Mouse (Mus musculus): ENCODE results near the gene Rgs6.

Rgs6 gene

DNA sequence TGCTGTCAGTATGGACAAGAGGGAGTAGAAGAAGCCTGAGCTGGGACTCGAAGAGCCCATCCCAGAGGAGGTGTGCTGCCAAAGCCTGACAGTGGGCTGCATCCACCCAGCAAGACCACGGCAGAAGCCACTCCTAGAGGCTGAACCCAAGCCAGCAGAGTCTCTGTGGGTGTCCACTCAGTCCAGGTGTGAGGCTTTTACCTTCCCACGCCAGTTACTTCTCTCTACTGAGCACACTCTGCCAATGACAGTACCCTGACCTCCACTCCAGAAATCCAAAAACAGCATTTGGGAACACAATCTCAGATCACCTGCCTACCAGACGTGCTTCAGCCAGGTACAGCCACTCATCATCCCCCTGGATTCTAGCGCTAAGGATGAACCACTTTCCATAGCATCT lies 619.4 kb downstream of the Rgs6 start:
- DNase-seq (ENCODE audit: low spot score), result no peak

DNA sequence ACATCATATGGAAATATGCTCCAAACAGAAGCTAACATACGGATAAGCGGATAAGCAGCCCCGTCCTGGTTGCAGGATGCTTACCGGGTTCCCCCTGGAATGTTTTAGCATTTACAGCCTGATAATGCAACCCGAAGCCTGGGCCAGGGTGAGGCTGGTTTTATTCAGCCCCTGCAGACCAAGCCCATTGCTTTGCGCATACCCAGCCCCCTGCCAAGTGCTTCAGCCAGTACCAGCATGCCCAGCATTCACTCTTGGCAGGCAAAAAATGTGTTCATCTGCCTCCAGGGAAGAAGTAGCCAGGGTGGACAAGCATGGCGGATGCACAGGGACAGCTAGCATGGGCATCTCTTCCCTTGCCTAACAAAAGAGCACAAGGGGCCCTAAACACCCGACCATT lies 619.9 kb downstream of the Rgs6 start:
- DNase-seq (ENCODE audit: low spot score), result no peak

DNA sequence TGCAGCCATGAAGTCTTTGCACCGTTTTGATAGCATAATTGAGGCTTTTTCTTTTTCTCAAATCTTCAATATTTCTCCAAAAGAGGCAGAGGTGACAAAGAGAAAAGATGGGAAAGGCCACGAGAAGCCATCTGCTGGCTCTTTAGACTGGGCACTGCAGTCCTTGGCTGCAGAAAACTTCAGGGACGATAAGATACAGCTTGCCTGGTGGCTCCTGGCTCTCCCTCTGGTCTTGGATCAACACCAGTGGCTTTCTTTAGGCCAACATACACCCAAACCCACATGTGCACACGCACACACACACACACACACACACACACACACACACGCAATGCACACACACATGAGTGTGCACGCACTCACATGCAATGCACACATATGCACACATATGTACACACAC lies 620.7 kb downstream of the Rgs6 start:
- no peak for DNase-seq (ENCODE audit: low spot score)

- DNase-seq (ENCODE audit: low spot score), result no peak
These were observed 621.4 kb downstream of the Rgs6 start for GRCm38 (mm10) chr12:83209461-83209860.

DNA sequence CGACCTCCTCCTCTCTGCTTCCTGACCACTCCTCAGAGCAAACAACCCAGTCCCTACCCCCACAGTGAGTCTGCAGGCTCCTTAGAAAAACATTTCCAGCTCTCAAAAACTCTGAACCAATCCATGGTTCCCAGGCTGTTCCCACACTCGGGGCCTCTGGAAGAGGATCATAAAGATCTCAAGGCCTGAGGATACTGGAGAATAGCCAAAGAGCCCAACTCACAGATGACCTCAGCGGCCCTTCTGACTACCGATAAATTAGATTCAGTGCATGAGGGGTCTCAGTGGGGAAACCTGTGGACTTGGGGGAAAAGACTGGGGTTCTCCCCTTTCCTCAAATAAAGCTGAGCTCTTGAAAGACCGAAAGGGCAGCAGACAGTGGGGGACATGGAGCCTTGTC lies 622.2 kb downstream of the Rgs6 start:
- DNase-seq (ENCODE audit: low spot score), result no peak

DNA sequence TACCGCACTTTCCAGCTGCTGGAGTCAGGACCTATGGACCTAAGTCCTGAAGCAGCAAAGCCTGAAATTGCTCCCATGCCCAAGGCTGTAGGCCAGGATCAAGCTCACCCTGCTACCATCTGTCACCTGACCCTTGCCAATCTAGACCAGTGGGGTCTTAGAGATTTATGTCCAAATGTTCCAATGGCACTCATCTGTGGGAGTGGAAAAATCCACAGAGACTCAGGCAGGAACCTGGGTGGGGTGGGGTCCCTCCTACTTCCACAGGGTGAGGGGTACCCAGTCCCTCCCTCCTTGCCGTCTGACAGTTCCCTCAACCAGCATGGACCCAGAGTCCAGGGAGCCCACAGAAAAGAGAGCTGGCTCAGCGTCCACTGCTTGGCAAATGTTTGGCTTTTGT lies 622.6 kb downstream of the Rgs6 start:
- no peak for DNase-seq (ENCODE audit: low spot score)

- no peak for DNase-seq (ENCODE audit: low spot score)
These were observed 623.2 kb downstream of the Rgs6 start for GRCm38 (mm10) chr12:83211146-83211822.

Measured in adipocyte (in vitro differentiated cells).